ENCODE assay signal across 7 mouse cellular contexts in the genomic region with DNA sequence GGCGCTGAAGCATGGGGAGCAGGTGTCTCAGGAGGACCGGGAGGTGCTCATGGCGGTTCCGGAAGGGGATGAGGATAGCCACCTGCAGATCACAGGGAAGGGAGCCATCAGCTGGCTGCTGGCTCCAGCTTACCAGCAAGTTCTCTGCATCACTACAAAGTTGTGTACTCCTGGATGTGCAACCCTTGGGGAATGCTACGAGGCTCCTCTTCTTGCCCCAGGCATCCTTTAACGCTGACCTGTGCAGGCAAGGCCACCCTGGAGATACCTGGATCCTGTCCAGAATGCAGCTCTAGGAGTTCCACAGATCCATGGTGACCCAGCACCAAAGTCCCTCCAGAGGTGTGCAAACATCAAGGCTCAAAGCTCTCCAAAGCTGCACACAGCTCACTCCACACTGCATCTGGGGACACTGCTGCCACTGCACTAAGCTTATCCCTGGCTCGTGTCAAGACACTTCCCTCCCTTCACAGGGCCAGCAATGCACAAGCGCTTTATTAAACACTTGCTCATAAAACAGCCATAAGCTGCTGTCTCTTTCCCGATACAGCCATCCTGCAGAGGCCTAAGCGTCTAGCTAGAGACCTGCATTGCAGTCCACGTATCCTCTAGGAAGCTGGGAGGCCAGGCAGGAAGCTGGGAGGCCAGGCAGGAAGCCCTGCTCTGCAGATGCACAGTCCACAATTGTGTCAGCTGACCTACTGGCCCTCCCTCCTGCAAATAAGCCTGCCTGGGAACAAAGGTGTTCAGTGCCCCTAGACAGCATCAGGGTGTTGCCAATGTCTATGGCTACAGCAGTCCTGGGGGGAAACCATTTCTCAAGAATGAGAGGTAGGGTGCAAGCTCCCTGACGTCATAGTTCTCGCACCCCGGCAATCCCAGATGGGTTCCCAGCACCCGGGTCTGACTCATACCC. TPM values are rescaled to one million over a fixed set of nuclear protein-coding genes. Genes with fewer than 3 reads are reported as not detected.
DNase-seq lines count a peak whose midpoint lies in the region; ATAC-seq lines count a peak whose summit lies in the region.

No protein-coding gene starts in this region.

- DNase-seq in liver, result no peak
- peak; percentile 35 for DNase-seq in cerebellum, adult 8-10 months
- peak; percentile 32 for DNase-seq in lung, postnatal 25 days (ENCODE audit: low spot score)
- DNase-seq in urinary bladder, postnatal 14 days (ENCODE audit: low spot score), result no peak

- H3K27me3 ChIP-seq in liver, embryonic 15.5 days, result no peaks in the 10 kb centered on the region
- no peaks in the 10 kb centered on the region for H3K27me3 ChIP-seq in heart, embryonic 11.5 days (ENCODE audit: control insufficient read depth, insufficient read depth, low read length)
- H3K27me3 ChIP-seq in kidney, embryonic 15.5 days, result no peaks in the 10 kb centered on the region

- WGBS in liver, embryonic 15.5 days (ENCODE audit: insufficient replicate concordance), result 62% methylated on average over 15 of the region's 15 CpGs
- 86% methylated on average over 15 of the region's 15 CpGs for WGBS in heart, embryonic 11.5 days (ENCODE audit: insufficient replicate concordance)
- WGBS in kidney, embryonic 15.5 days, result 78% methylated on average over 15 of the region's 15 CpGs

- no peak overlapping the region for H3K4me3 ChIP-seq in liver, embryonic 15.5 days (replicated peaks)
- H3K4me3 ChIP-seq in heart, embryonic 11.5 days (ENCODE audit: low read depth, low read length), result no peak overlapping the region
- H3K4me3 ChIP-seq in kidney, embryonic 15.5 days (replicated peaks), result no peak overlapping the region

- H3K4me1 ChIP-seq in liver, embryonic 15.5 days (replicated peaks), result peaks cover 14% of the 10 kb centered on the region; the same call in 1 of the 2 replicates
- H3K4me1 ChIP-seq in heart, embryonic 11.5 days (ENCODE audit: control insufficient read depth, insufficient read depth, low read length), result no peaks in the 10 kb centered on the region
- H3K4me1 ChIP-seq in kidney, embryonic 15.5 days, result peaks cover 22% of the 10 kb centered on the region

- H3K36me3 ChIP-seq in liver, embryonic 15.5 days (replicated peaks), result peaks cover 26% of the 10 kb centered on the region
- peaks cover 16% of the 10 kb centered on the region for H3K36me3 ChIP-seq in heart, embryonic 11.5 days (ENCODE audit: control insufficient read depth, insufficient read depth, low read length)
- peaks cover 60% of the 10 kb centered on the region for H3K36me3 ChIP-seq in kidney, embryonic 15.5 days

- H3K4me2 ChIP-seq in liver, embryonic 15.5 days, result no peak overlapping the region
- no peak overlapping the region for H3K4me2 ChIP-seq in heart, embryonic 11.5 days
- H3K4me2 ChIP-seq in kidney, embryonic 15.5 days, result peak overlapping the region; percentile 32; the same call in 1 of the 2 replicates

- ATAC-seq in liver, embryonic 15.5 days (ENCODE audit: insufficient read depth), result peak; percentile 40
- 0 out of 2 replicates have a peak, but pooled peaks have one; percentile 31 for ATAC-seq in heart, embryonic 11.5 days (replicated peaks; ENCODE audit: insufficient number of reproducible peaks, low FRiP score, low TSS enrichment)
- no peak for ATAC-seq in kidney, embryonic 15.5 days (replicated peaks; ENCODE audit: low FRiP score)

- H3K9ac ChIP-seq in liver, embryonic 15.5 days, result no peak overlapping the region
- no peak overlapping the region for H3K9ac ChIP-seq in heart, embryonic 11.5 days (ENCODE audit: low read depth, low read length)
- H3K9ac ChIP-seq in kidney, embryonic 15.5 days, result no peak overlapping the region

- H3K9me3 ChIP-seq in liver, embryonic 15.5 days (replicated peaks), result no peaks in the 10 kb centered on the region
- no peaks in the 10 kb centered on the region for H3K9me3 ChIP-seq in heart, embryonic 11.5 days (replicated peaks; ENCODE audit: control insufficient read depth, low read length)
- no peaks in the 10 kb centered on the region for H3K9me3 ChIP-seq in kidney, embryonic 15.5 days (replicated peaks)

- no peak overlapping the region for H3K27ac ChIP-seq in liver, embryonic 15.5 days (replicated peaks)
- no peak overlapping the region for H3K27ac ChIP-seq in heart, embryonic 11.5 days (ENCODE audit: low read depth, low read length)
- peak overlapping the region; percentile 72 for H3K27ac ChIP-seq in kidney, embryonic 15.5 days

RNA-seq across cellular contexts. Expression of a gene that starts 42.1 kb away (rescaled TPM):
- polyA plus RNA-seq in liver, embryonic 15.5 days (2015; fragmentation: Nextera tagmentation; extraction: Ambion mirVana), result 2.4 TPM in 2 replicates
- 16.1 and 24.5 TPM in 2 replicates for polyA plus RNA-seq in heart, embryonic 11.5 days (2014; fragmentation: Nextera tagmentation; extraction: Ambion mirVana)
- 9.6 and 12.7 TPM in 2 replicates for polyA plus RNA-seq in kidney, embryonic 15.5 days (2015; fragmentation: Nextera tagmentation; extraction: Ambion mirVana)

Comparison
In these comparisons a context has a peak if more than half of its experiments do, and no peak if none do; other contexts are left out.
1. DNase-seq: peak in cerebellum, adult 8-10 months (single experiment) and lung, postnatal 25 days (single experiment); none in liver (single experiment) and urinary bladder, postnatal 14 days (single experiment).